27 mouse cellular contexts compared by ENCODE assay signal in the genomic region with DNA sequence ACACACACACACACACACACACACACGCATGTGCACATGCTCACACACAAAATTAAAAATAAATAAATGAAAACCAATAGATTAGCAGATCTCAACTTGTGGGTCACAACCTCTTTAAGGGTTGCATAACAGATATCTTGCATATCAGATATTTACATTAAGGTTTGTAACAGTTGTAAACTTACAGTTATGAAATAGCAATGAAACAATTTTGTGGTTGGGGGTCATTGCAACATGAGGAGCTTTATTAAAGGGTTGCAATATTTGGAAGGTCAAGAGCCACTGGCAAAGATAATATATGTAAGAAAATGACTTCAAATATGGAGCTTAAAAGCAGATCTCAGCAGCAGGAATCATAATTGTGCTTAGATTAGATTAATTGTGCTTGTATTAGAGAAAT.
"Had no signal": no experiment of that assay in that cellular context is flagged by ENCODE, and none has a peak within 500 bp of the region (broad histone marks: within the 10 kb centered on the region; RNA-seq: fewer than 3 reads in every experiment).

No protein-coding gene starts in this region.

- H3K4me3 ChIP-seq: gastrocnemius, adult 2 months; heart, embryonic 10.5 days; heart, embryonic 13.5 days; heart, embryonic 15.5 days; hindbrain, embryonic 13.5 days; hindbrain, embryonic 15.5 days; kidney, embryonic 15.5 days; limb, embryonic 10.5 days; limb, embryonic 12.5 days; liver, embryonic 13.5 days; liver, embryonic 15.5 days had no signal

- H3K27ac ChIP-seq: heart, embryonic 10.5 days; heart, embryonic 13.5 days; heart, embryonic 15.5 days; hindbrain, embryonic 13.5 days; hindbrain, embryonic 15.5 days; hindbrain, postnatal 0 days; kidney, embryonic 15.5 days; kidney, postnatal 0 days; limb, embryonic 10.5 days; limb, embryonic 12.5 days; liver, embryonic 13.5 days; liver, embryonic 15.5 days had no signal

- ATAC-seq: hindbrain, postnatal 0 days; intestine, embryonic 16.5 days; liver, postnatal 0 days had no signal

- DNase-seq: gastrocnemius, adult 2 months; gastrocnemius, postnatal 10 days; gastrocnemius, postnatal 36 days; heart, adult 18-20 months; heart, postnatal 14 days; heart, postnatal 36 days; kidney, adult 11 months; kidney, adult 2 months; kidney, adult 9 months; kidney, postnatal 14 days; kidney, postnatal 36 days; layer of hippocampus, postnatal 36 days; liver; liver, embryonic 13.5 days; liver, postnatal 0 days had no signal
